Mouse (Mus musculus) CD4-positive, CD25-positive, alpha-beta regulatory T cell, adult 4 months (primary cell): ENCODE data around the gene Ndufa6. TPM values are rescaled to one million over a fixed set of nuclear protein-coding genes. Genes with fewer than 3 reads are reported as not detected.
"Not testable (repeated sequence)": the region's sequence is repeated elsewhere in the genome, so short reads cannot be mapped to it uniquely, and the experiment has no call there.

Experiments used
- ATAC-seq: one replicate; pipeline ENCODE4 v1.8.0; 2017
- polyA plus RNA-seq, 2 experiments: library from polyadenylated mRNA; unstranded; fragments of 100-300 nt; shearing (Covaris generic); gene quantifications; one replicate each; pipeline ENCODE4 v1.2.1; 2017

The Ndufa6 gene
- polyA plus RNA-seq: 100 to 1,000 TPM; 433 to 535 TPM

DNA sequence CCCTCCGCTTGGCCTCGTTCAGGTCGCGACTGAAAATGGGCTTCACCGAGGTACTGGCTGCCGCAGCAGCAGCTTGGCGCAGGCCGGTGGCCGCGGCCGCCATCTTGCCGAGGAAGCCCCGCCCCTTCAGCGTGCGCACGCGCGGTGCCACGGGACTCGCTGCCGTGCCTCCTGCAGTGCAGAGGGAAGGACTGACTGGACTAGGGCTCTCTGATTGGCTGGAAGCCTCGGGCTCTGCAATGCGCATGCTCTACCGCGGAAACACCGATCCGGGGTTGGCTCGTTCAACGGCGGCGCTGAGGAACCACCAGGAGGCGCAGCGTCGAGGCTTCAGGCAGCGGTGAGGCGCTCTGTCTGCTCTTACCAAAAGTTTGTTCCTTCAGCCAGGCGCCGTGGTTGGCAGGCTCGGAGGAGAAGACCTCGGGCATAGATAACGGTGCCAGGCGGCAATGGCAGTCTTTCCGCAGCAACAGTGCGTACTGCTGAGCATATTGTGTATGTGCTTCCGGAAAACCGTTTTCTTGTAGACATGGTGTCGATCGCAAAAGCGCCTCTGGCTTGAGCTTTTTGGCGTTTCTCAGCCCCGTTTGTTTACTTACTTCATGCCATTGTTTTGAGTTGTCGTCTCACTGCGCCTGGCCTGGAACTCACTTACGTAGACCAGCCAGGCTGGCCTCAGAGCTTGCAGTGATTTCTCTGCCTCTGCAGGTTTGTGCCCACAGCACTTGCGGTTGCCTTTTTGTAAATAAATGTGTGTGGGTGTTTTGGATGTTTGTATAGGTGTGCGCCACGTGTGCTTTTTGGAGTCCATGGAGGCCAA is at the start of gene Ndufa6:
Gene Ndufa6, minus strand, starts transcription at position 197 of the 820 bp plus-strand sequence.
- ATAC-seq: peak; percentile 99

DNA sequence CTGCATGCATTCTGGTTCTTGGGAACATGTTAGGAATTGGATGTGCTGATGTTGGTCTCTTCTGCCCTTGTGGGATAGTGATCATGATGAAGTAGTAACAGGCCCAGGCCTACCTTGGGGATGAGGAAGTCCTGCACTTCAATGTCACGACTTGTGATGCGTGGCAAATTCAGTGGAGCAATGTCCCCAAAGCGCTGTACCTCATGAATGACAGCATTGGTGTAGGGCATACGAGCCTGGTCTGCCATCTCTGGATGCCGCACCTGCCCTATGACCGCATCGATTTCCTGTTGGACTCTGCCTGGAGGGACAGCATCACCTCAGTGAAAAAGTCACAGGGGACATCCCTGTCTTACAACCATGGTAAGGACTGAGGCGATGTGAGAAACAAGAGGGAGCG is 49.5 kb upstream of the Ndufa6 start:
- ATAC-seq: no peak

DNA sequence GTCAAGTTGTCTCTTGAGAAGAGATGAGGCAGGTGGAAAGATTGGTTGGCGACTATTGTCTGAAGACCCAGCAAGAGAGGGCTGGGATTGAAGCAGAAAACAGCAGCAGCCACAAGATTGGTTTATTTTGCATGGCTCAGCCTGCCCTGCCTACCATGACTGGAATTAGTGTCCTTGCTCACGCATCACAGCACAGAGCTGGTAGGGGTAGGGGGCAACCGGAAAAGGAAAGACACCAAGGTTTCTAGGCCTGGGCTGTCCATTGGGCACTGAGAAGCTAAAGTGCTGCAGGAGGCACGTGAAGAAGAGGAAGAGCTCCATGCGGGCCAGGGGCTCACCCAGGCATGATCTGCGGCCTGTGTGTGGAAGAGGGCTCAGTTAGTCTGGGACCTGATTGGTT is 48.6 kb upstream of the Ndufa6 start:
- no peak for ATAC-seq

DNA sequence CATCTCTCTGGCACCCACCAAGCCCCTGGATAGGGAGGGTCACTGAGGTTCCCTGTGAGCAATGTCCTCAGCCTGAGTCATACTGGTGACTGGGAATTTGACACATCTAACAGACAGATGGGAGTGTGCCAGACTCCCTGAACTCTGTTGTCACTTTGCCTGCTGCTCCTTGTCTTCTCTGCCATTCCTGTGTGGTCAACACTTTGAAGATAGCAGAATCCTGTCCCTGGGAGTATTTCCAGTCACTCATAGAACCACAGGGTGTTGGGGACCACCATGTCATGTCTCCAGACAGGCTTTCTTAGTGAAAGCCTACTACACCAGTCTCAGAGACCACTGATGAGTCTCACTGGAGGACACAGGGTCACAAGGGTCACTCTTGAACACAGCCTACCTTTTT is 48.0 kb upstream of the Ndufa6 start:
- ATAC-seq: no peak

DNA sequence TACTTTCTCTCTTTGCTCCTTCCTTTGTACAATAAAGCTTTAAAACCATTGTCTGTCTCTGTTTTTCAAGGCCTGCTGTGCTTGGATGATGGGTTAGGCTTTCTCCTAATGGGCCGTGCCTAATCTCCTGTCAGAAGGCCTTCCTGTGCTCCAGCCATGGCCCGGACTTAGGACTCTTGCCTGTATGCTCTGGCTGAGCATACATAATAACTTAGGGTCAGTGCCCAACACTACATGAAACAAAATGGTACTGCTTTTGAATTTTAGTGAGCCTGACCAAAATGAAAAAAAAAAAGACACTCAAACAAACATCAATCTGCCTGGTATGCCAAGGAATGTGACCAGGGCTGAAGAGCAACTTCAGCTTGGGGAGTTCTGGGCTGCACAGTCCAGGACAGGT is 47.4 kb upstream of the Ndufa6 start:
- ATAC-seq: no peak

DNA sequence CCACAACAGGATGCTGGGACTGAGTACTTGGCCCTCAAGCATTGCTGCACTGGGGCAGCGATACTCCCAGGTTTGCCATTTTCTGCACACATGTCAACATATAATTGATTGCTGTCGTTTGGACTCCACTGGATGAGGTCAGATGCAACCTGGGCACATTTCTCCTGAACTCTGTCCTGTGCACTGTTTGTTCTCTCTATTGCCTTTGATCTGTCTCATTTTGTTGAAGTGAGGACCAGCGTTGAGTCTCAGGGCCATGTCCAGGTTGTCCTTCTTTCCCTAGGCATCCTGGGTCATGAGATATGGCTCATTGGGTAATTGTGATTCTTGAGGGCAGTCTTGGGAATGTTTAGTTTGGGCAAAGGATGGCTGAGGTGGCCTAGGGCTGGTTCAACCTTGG is 41.8 kb upstream of the Ndufa6 start:
- ATAC-seq: not testable (repeated sequence)

DNA sequence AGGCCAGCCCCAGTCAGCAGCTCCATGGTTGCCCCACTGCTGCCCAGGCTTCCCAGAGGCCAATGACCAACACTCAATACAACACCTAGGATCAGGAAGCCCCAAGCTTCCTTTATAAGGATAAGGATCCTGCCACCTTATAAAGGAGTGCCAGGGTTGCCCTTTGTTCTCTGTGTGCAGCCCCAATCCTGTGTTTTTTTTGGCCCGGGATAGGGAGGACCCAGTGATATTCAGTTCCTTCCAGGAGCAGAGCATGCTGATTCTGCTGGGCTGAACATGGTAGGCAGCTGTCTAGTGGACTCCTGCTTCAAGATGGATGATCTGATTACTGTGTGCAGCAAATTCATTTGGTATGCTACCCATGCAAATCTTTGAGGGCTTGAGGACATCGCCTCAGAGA is 39.8 kb upstream of the Ndufa6 start, which contains the start of gene Cyp2d11:
Gene Cyp2d11, minus strand, starts transcription at position 101 of the 400 bp plus-strand sequence.
- ATAC-seq: not testable (repeated sequence)

DNA sequence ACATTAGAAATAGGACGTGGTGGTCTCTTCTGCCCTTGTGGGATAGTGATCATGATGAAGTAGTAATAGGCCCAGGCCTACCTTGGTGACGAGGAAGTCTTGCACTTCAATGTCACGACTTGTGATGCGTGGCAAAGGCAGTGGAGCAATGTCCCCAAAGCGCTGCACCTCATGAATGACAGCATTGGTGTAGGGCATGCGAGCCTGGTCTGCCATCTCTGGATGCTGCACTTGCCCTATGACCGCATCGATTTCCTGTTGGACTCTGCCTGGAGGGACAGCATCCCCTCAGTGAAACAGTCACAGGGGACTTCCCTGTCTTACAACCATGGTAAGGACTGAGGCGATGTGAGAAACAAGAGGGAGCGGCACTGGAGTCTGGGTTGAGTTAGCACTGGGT is 35.8 kb upstream of the Ndufa6 start:
- ATAC-seq: not testable (repeated sequence)

DNA sequence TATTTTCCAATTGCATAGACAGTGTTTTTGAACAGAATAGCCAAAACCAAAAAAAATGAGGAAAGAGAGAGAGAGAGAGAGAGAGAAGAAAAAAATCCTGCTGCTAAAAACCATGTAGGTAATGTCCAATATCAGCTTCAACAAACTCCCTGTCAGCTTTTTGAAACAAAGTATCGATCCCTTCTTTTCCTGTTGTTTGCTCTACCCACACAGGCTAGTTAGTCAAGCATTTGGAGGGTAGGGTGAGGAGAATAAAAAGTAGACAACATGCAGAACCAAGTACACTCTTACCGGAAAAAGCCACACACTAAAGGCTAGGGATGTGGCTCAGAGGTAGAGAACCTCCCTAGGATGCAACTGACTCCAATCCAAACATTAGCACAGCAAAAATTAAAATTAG is 31.6 kb upstream of the Ndufa6 start:
- ATAC-seq: no peak

DNA sequence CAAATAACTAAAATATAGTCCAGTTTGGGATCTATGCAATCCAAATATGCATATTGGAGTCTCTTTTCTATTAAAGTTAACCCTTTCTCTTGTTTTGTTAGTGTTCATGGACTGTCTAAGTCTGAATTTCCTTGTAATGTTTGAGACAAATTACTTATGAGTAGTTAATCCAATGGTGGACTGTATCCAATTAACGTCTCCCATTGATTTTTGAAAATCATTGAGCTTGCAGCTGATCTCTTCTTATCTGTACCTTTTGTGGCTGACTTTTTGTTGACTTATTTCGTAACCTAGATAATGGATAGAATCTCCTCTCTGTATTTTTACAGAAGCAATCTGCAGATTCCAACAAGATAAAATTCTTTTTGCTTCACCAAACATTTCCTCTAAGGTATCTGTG is 28.3 kb upstream of the Ndufa6 start:
- ATAC-seq: no peak

DNA sequence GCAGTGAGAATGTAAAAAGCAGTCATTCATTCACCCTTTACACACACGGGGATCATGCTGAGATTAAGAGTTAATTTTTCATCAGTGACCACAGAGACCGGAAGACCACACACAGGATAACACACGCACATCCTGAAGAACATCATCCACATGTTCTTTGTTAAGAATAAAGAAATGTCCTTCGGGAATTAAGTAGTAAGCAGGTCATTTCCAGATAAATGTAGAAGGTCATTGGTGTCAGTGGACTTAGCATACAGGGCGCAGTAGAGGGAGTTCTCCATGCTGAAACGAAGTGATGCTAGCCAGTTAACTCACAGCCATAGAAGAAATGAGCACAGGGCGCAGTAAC is 26.6 kb upstream of the Ndufa6 start:
- ATAC-seq: peak; percentile 21

DNA sequence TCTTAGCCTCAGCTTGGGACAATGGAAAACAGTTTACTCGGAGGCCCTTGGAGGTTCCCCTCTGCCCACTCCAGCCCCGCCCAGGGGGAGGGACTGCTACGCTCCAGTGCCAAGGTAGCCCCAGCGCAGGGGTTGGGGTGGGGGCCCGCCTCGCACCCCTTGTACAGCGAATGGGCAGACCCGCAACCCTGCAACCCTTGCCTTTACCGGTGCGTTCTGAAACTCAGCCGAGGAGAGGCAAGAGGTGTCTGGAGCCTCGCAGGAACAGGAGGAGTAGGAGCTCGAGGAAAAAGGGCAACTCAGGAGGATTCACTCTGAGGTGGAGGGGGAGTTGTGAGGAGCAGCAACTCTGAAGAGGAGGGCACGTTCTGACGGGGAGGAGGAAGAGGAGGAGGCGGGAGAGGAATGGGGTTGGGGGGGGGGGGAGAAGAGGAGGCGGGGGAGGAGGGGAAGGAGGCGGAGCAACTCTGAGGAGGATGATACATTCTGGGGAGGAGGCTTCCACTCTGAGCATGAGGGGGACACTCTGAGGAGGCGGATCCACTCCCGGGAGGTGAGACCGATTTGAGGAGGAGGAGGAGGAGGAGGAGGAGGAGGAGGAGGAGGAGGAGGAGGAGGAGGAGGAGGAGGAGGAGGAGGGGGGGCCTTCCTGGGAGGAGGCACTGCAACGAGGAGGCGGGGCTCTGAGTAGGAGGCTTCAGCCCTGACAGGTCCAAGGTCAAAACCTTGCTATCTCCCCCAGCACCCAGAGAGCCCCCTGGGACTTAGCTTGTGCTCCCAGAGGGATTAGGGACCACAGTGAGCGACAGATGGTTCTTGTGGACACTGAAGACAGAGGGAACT is 26.0 kb upstream of the Ndufa6 start, which contains the start of gene Cyp2d22:
Gene Cyp2d22, minus strand, starts transcription at position 390 of the 843 bp plus-strand sequence.
- ATAC-seq: peak; percentile 77

DNA sequence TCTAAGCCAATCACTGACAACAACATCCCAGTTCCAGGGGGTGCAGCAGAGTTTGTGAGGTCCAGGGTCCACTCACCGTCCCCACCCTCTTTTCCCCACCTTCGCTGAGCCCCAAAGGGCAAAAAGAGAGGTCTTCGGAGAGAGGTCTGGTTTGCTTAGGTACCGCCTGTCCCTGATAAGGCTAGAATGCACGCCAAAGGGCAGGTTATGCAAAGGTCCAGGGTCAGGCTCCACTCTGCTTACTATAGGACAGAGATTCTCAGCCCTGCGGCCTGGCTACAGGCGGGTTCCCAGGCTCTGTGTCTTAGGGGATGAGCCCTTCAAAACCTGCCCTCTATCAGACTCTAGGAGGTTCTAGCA is 25.4 kb upstream of the Ndufa6 start:
- ATAC-seq: no peak

DNA sequence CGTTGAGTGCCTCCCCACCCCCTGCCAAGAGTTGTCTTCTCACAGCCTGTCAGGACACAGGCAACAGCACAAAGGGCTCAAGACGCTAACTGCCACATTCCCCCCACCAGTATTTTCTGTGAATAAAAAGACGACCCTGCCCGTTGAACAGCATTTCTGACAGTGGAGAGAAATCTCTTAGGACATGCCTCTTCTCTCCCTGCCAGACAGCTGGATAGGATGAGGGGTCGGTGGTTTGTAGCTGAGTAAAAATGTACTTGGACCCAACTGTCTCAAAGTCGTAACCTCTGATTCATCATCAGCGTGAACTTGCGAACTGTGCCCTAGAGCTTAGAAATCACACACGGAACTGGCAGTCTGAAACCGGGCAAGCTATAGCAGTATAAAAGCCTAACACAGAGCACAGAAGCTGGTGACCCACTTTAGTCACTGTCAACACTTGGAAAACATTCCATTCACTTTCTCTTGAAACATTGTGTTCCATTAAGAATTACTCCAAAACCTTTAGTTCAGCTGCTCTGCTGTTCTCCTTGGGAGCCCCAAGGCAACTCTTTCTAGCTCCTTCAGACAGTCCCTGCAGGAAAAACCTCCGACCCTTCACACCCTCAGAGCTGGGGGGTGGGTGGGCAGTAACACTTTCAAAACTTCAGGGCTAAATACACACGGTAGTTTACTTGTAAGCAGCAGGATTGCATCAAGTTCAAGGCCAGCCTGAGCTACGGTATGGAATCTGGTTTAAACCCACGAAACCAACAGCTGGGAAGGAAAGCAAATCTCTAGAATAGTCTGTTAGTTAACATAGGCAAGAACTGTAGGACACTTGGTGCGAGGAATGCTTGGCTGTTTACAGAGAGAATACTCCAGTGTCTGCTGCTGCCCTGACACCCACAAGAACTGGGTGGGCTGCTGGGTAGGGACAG is 24.4 kb upstream of the Ndufa6 start:
- no peak for ATAC-seq

DNA sequence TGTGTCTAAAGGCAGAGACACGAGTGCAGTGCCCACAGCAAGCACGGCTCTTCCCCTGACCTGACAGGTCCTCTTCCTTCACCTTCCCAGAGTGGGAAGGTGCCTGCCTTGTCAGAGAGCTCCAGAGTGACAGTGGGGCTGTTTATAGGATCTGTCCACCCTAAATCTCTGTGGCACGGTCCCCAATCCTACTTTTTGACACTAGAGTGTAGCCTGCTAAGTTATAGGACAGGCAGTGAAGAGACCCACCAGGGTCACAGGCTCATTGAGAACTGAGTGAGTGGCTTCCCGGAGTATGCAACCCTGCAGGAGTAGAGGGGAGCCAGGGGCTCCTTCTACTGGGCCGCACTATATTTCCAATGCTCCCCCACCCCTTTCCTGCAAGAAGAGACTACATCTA is 23.6 kb upstream of the Ndufa6 start:
- ATAC-seq: no peak

DNA sequence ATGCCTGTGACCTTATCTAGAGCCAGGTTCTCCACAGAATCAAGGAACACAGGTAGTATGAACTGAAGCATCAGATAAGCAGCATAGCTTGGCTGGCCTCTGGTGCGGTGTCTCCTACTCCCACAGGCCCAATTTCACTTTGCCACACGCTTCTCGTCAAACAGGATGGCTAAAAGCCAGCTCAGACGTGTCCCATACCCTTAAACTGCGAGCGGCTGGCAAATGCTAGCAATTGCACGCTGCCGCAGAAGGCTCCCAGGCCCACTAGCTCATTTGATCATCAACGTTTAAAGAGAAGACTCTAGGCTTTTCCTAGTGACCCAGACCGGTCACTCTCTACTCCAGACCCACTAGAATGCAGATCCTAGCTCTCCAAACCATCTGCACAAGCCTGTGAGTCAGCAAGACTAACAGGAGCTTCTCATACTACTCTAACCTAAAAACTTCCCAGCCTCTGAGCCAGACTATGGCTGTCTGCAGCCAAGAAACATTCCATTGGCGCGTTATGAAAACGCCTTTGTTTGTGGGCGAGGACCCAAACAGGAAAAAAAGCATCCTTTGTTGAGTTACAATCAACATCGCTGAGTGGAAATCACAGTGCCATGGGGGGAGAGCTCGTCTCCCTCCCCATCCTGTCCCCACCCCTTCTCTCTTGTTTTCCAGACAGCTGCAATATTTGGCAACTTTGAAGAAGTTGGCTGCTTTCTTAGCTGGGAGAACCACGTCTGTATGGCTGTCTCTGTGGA is 22.4 kb upstream of the Ndufa6 start:
- no peak for ATAC-seq

DNA sequence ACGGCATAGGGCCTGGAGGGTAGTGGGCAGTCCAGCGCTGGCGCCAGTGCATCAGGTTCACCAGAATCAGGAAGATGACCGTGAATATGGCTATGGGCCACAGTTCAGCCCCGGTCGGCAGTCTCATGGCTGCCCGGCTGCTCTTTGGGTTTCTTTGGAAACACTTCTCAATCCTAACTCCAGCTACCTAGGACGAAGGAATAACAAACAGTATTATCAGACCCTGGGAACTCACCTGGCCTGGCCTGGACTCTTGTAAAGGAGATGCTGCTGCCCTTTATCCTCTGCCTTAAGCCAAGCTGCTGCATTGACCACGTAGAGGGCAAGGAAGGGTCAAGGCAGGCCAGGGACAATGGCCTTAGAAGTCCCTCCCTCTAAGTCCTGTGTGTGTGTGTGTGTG is 21.7 kb upstream of the Ndufa6 start:
- no peak for ATAC-seq

DNA sequence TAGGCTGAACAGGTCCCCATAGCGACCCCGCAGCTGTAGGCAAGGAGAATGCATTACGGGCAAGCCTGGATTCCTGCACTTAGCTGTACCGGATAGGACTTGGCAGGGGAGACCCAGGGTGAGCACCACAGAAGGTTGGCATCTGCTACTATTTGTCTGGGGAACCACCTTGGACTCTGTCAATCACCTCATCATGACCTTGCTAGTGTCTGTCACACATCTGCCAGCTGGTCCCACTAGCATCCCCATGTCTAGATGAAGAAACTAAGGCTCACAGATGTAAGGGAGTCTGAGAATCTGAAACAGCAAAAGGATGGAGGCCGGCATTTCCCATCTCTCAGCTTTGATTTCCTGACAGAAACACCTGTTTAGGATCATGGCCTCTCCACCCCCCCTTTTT is 20.3 kb upstream of the Ndufa6 start:
- no peak for ATAC-seq

DNA sequence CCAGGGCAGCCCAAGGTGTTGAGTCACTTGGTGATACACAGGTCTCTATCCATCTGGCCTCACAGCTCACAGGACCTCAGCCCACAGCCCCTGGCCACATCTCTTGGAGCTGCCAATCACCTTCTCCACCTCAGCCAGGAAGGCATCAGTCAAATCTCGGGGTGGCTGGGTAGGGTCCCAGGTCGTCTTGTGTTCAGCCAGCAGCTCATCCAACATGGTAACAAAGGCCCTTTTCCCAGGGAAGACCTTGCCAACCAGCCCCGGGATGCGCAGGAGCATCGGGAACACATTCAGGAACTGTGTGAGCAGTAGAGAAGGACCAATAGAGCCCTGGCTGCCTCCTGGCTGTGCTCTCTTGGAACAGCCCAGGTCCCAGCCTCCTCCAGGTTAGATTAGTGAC is 18.9 kb upstream of the Ndufa6 start:
- no peak for ATAC-seq

DNA sequence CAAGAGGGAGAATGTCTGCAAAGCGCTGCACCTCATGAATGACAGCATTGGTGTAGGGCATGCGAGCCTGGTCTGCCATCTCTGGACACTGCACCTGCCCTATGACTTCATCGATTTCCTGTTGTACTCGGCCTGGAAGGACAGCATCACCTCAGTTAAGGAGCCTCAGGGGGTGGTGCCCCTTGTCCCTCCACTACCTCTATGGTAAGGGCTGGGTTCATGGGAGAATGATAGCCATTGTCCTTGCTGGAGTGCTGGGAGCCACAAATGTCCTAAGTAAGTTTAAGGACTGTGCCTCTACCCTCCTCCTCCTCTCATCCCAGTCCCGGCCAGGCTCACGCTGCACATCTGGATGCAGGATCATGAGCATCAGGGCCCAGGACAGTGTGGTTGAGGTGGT is 18.3 kb upstream of the Ndufa6 start:
- ATAC-seq: no peak

DNA sequence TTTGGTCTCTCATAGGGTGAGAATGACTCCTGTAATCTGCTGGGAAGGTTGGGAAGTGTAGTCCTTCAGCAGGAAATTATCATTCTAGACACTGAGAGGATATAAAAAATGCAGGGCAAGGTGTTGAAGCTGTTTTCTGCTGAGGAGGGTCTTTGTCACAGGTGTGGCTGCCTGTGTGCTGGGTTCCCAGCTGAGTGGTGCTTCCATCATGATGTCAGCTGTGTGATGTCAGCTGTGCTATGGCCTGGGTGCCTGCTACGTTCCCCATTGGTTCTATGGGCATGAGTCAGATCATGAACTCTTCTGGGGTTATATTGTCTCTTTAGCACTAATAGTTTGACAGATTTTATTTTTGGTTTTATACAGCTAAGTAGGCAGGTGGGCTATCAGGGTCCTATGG is 14.7 kb upstream of the Ndufa6 start:
- no peak for ATAC-seq

DNA sequence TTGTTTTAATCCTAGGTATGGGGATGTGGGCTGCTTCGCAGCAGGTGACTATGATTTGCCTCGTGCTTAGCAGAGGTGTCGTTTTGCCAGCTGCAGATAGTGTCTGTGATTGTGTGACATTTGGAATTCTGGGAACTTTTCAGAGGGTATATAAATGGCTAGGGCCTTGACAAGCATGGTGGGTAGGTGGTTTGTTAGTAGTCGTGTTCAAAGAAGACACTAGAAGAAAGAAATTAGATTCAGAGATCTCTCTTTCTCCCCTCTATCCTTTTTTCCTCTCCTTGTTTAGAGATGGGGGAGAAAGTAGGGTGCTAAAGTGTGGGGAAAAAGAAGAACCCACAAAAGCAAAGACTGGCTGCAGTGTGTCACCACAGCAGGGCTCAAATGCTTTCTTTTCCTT is 14.0 kb upstream of the Ndufa6 start:
- ATAC-seq: no peak
